Mouse (Mus musculus) forebrain, embryonic 16.5 days (tissue): ENCODE measurements around the gene Ncam1. TPM values are rescaled to one million over a fixed set of nuclear protein-coding genes. Genes with fewer than 3 reads are reported as not detected.

Experiments
- ATAC-seq: fragments of 200-750 bp; cut with Nextera tagmentation; 2 replicates; pipeline ENCODE4 v1.8.0; 2017; ENCODE audit warnings: mild to moderate bottlenecking, moderate library complexity
- H3K27ac ChIP-seq: fragments of 300-500 bp; sonication (generic); 2 replicates; pipeline ENCODE4 v1.5.1; 2014; ENCODE audit warnings: low read length, control low read depth
- H3K27me3 ChIP-seq: fragments of 300-500 bp; sonication (generic); replicated peaks from 2 replicates; pipeline ENCODE4 v1.6.1; 2014; ENCODE audit warnings: low read length; ENCODE audit not compliant: control insufficient read depth, insufficient read depth
- H3K36me3 ChIP-seq: fragments of 300-500 bp; sonication (generic); 2 replicates; pipeline ENCODE4 v1.6.1; 2014; ENCODE audit not compliant: control insufficient read depth, insufficient read depth
- H3K4me1 ChIP-seq: fragments of 300-500 bp; sonication (generic); replicated peaks from 2 replicates; pipeline ENCODE4 v1.6.1; 2014; ENCODE audit warnings: low read length; ENCODE audit not compliant: control insufficient read depth, insufficient read depth
- H3K4me2 ChIP-seq: fragments of 300-500 bp; sonication (generic); 2 replicates; pipeline ENCODE4 v1.6.1; 2014; ENCODE audit warnings: mild to moderate bottlenecking, low read length, control low read depth
- H3K4me3 ChIP-seq: fragments of 300-500 bp; sonication (generic); replicated peaks from 2 replicates; pipeline ENCODE4 v1.5.1; 2014; ENCODE audit warnings: mild to moderate bottlenecking, low read length, control low read depth
- H3K9ac ChIP-seq: fragments of 300-500 bp; sonication (generic); replicated peaks from 2 replicates; pipeline ENCODE4 v1.6.1; 2014; ENCODE audit warnings: low read depth, low read length, control low read depth
- H3K9me3 ChIP-seq: fragments of 300-500 bp; sonication (generic); 2 replicates; pipeline ENCODE4 v1.6.1; 2016; ENCODE audit warnings: low read length; ENCODE audit not compliant: control insufficient read depth
- WGBS: fragments of 180-500 bp; shearing (Covaris S2); extraction: QIAGEN DNeasy Blood & Tissue Kit; methylation state at CpG from one replicate; pipeline ENCODE4 v1.1.7; 2014; 5-methylcytosine and 5-hydroxymethylcytosine counted together
- polyA plus RNA-seq: library from polyadenylated mRNA; unstranded; fragments of >200 nt; fragmentation: Nextera tagmentation; extraction: Ambion mirVana; gene quantifications from 2 replicates; pipeline ENCODE4 v1.2.1, GENCODE M21; 2015

The Ncam1 gene
- polyA plus RNA-seq, 1 experiment from 2014 or later = 436 TPM

- no peak for ATAC-seq
- Histone ChIP-seq H3K9me3 (no peaks in the 10 kb centered on the region), H3K9ac (no peak overlapping the region), H3K4me1 (peaks cover 34% of the 10 kb centered on the region), H3K4me3 (no peak overlapping the region), H3K27ac (peak overlapping the region; percentile 81), H3K36me3 (peaks cover 7% of the 10 kb centered on the region), H3K27me3 (no peaks in the 10 kb centered on the region), H3K4me2 (no peak overlapping the region)
- 55% methylated on average over 9 of the region's 9 CpGs for WGBS
Observed at GRCm38 (mm10) chr9:49571695-49572510, 226.8 kb downstream of the Ncam1 start.

GRCm38 (mm10) chr9:49570731-49571694 lies 227.7 kb downstream of the Ncam1 start:
- 36% methylated on average over 10 of the region's 10 CpGs for WGBS
- Histone ChIP-seq H3K4me1 (peaks cover 34% of the 10 kb centered on the region), H3K27me3 (no peaks in the 10 kb centered on the region), H3K9me3 (no peaks in the 10 kb centered on the region), H3K4me3 (no peak overlapping the region), H3K9ac (peak overlapping the region; percentile 35), H3K4me2 (peak overlapping the region; percentile 13), H3K27ac (peak overlapping the region; percentile 81), H3K36me3 (peaks cover 7% of the 10 kb centered on the region)
- ATAC-seq = peak; percentile 92

GRCm38 (mm10) chr9:49570033-49570660 lies 228.6 kb downstream of the Ncam1 start:
- 17% methylated on average over 7 of the region's 7 CpGs for WGBS

GRCm38 (mm10) chr9:49565846-49566245 lies 232.9 kb downstream of the Ncam1 start:
- Histone ChIP-seq H3K9me3 (no peaks in the 10 kb centered on the region), H3K27ac (no peak overlapping the region), H3K36me3 (peaks cover 22% of the 10 kb centered on the region), H3K4me3 (no peak overlapping the region), H3K27me3 (no peaks in the 10 kb centered on the region), H3K4me1 (peaks cover 13% of the 10 kb centered on the region), H3K4me2 (no peak overlapping the region), H3K9ac (no peak overlapping the region)
- 71% methylated on average over 2 of the region's 2 CpGs for WGBS
- no peak for ATAC-seq

More at GRCm38 (mm10) chr9:49570033-49570660, 228.6 kb downstream of the Ncam1 start:
- Histone ChIP-seq H3K9ac (0 out of 2 replicates have a peak overlapping the region, but pooled peaks have one; percentile 10), H3K9me3 (no peaks in the 10 kb centered on the region), H3K4me2 (peak overlapping the region; percentile 13; the same call in 1 of the 2 replicates), H3K27me3 (no peaks in the 10 kb centered on the region), H3K36me3 (peaks cover 9% of the 10 kb centered on the region), H3K27ac (peak overlapping the region; percentile 81), H3K4me1 (peaks cover 34% of the 10 kb centered on the region), H3K4me3 (no peak overlapping the region)
- peak; percentile 39 for ATAC-seq

- no peak overlapping the region for H3K9ac ChIP-seq
- no peak overlapping the region for H3K27ac ChIP-seq
- H3K4me3 ChIP-seq = no peak overlapping the region
- ATAC-seq = no peak
- no peak overlapping the region for H3K4me2 ChIP-seq
- H3K27me3 ChIP-seq = no peaks in the 10 kb centered on the region
- no peaks in the 10 kb centered on the region for H3K9me3 ChIP-seq
- H3K36me3 ChIP-seq = peaks cover 25% of the 10 kb centered on the region
- H3K4me1 ChIP-seq = no peaks in the 10 kb centered on the region
- 86% methylated on average over 2 of the region's 2 CpGs for WGBS
Observed at GRCm38 (mm10) chr9:49558941-49559340, 239.8 kb downstream of the Ncam1 start.

GRCm38 (mm10) chr9:49551353-49551752 lies 247.4 kb downstream of the Ncam1 start:
- H3K9me3 ChIP-seq = no peaks in the 10 kb centered on the region
- H3K36me3 ChIP-seq = peaks cover 3% of the 10 kb centered on the region
- ATAC-seq = no peak
- H3K4me1 ChIP-seq = no peaks in the 10 kb centered on the region
- no peak overlapping the region for H3K4me2 ChIP-seq
- H3K9ac ChIP-seq = no peak overlapping the region
- no peak overlapping the region for H3K27ac ChIP-seq
- H3K27me3 ChIP-seq = no peaks in the 10 kb centered on the region
- 43% methylated on average over 2 of the region's 2 CpGs for WGBS
- no peak overlapping the region for H3K4me3 ChIP-seq

GRCm38 (mm10) chr9:49542593-49542992 lies 256.1 kb downstream of the Ncam1 start:
- WGBS = 94% methylated on average over 4 of the region's 4 CpGs
- H3K36me3 ChIP-seq = peaks cover 34% of the 10 kb centered on the region

GRCm38 (mm10) chr9:49537814-49538213 lies 260.9 kb downstream of the Ncam1 start:
- H3K4me2 ChIP-seq = no peak overlapping the region
- 54% methylated on average over 6 of the region's 6 CpGs for WGBS
- H3K4me3 ChIP-seq = no peak overlapping the region
- H3K4me1 ChIP-seq = peaks cover 19% of the 10 kb centered on the region; the same call in 1 of the 2 replicates
- ATAC-seq = no peak
- H3K27ac ChIP-seq = no peak overlapping the region
- no peak overlapping the region for H3K9ac ChIP-seq
- peaks cover 5% of the 10 kb centered on the region for H3K36me3 ChIP-seq
- no peaks in the 10 kb centered on the region for H3K9me3 ChIP-seq
- H3K27me3 ChIP-seq = no peaks in the 10 kb centered on the region

More at GRCm38 (mm10) chr9:49542593-49542992, 256.1 kb downstream of the Ncam1 start:
- Histone ChIP-seq H3K4me1 (0 out of 2 replicates have a peak, but pooled peaks cover 3% of the 10 kb centered on the region), H3K27me3 (no peaks in the 10 kb centered on the region), H3K9ac (no peak overlapping the region), H3K4me2 (no peak overlapping the region), H3K27ac (no peak overlapping the region), H3K4me3 (no peak overlapping the region), H3K9me3 (no peaks in the 10 kb centered on the region)
- ATAC-seq = no peak
